Mouse (Mus musculus): ENCODE measurements around the gene Adora3.

DNA sequence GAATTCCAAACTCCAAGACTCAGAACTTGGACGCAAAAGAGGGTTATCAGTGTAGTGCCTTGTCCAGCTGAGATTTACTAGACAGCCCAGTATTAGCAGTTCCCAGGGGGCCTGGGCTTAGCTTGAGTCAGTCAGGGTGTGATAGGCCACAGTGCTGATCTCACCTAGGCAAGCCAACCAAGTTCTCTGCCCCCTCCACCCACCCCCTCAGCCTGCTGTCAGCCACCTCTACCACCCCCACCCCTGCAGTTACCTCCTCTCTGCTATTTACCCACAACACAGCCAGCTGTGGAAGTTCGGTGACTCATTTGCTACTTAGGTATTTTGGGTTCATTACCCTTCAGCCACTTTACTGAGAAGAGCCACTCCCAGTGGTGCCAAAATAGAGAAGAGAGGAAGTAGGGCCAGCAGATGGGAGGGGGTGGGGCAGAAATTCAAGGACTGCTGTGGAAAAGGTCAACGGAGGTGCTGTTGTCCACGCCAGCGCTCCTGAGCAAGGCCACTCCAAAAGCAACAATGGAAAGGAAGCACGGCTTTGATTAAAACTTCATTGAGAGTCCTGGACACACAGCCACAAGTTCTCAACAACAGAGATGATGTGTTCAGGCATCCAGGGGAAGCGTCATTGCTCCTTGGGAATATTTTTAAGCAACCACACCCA is 45.0 kb upstream of the Adora3 start:
- TF ChIP-seq POLR2A (IDR thresholded peaks at IDR 0.05; ENCODE audit: low read depth, low read length) (no peak), CTCF (conservative IDR thresholded peaks at IDR 0.05; ENCODE audit: insufficient read depth, insufficient read length, low read depth, low read length) (no peak)
